Mouse (Mus musculus): ENCODE data around the gene Rhox3e. TPM values are rescaled to one million over a fixed set of nuclear protein-coding genes. Genes with fewer than 3 reads are reported as not detected.

Gene Rhox3e
- not detected in 2 replicates for polyA plus RNA-seq (2012; rRNA removed)

DNA sequence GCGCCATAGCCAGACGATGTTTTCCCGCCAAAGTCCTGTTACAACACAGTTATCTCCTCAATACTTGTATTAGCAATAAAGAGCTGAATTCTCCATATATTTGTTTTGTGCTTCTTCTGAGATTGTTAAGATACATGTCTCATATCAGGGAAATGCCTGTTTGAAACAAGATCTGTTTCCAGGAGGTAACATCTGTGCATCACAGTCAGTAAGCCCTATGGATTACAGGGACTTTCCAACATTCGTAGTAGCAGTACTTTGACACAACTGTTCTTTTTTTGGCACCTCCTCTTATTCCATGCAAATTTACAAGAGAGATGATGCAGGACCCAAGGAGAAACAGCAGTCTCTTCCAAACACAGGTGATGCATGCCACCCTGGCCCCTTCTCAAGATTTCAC lies at the start of gene Rhox3e:
Gene Rhox3e, plus strand, starts transcription at position 301 of the 400 bp plus-strand sequence.

GRCm38 (mm10) chrX:37514059-37514458 lies 27.8 kb upstream of the Rhox3e start, which contains the start of gene Rhox4d:
Gene Rhox4d (plus strand): TSS chrX:37514359.

GRCm38 (mm10) chrX:37530152-37530551 lies 11.7 kb upstream of the Rhox3e start, which contains the start of gene Rhox2e:
Gene Rhox2e (plus strand): TSS chrX:37530452.

DNA sequence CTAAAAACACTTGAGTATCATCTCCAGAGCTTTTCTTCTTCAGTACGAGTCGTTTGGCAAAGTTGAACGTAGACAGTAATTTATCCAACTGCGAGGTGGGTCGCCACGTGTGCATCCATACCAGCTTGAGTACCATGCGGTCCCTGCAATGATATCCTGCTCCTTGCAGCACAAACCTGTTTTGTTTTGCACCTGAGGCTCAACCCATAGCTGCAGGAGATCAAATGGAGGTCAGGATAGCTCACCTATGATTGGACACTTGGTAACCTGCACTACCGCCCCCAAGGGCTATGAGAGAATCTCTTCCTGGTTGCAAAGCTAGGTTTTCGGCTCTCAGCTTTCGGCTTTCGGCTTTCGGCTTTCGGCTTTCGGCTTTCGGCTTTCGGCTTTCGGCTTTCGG lies 15.3 kb downstream of the Rhox3e start, which contains the start of gene Rhox4e:
Gene Rhox4e, plus strand, starts transcription at position 301 of the 400 bp plus-strand sequence.

DNA sequence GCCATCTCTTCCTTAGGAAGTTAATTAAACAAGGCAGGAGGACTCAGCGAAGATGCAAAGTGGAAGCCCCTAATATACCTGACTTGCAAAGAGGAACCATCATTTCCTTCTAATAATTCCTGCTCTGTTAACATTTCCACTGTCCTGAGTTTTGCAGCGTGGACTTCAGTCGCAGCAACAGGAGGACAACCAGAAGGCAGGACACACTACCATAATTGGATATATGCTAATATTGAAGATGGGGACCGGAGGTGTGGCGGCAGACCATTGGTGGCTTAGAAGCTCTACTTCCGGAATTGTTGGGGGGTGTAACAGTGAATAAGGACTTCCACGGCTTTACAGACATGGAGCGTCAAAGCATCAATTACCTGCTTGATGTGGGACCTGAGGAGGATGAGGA lies 29.3 kb downstream of the Rhox3e start, which contains the start of gene Rhox2f:
Gene Rhox2f, plus strand, starts transcription at position 301 of the 400 bp plus-strand sequence.

DNA sequence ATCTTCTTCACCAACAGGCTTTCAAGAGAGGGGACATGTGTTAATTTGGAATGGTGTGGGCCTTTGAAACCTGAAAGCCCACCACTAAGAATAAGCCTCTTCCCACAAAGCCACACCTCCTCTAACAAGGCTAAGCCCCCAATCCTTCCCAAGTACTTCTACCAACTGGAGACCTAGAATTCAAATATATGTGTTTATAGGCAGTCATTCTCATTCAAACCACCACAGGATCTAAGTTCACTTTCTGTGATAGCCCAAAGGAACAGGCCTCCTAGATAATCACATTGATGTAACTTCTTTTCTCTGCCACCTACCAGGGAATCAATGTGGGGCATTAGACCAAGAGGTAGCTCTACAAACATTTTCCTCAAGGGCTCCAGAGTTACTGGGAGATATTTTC lies 38.9 kb downstream of the Rhox3e start, which contains the start of gene Rhox3f:
Gene Rhox3f, plus strand, starts transcription at position 301 of the 400 bp plus-strand sequence.

Other genes starting within 250 kb of the Rhox3e start
- gene Rhox3a2, start 162.0 kb upstream of the Rhox3e start, polyA plus RNA-seq (2012; rRNA removed): not detected in 2 replicates
- 0.35 and 1.6 TPM in 2 replicates for gene Rhox4a2, start 151.2 kb upstream of the Rhox3e start, polyA plus RNA-seq (2012; rRNA removed)
- gene Rhox2b, start 130.0 kb upstream of the Rhox3e start, polyA plus RNA-seq (2012; rRNA removed): 0.21 and 0.82 TPM in 2 replicates
- 0.19 and 0.49 TPM in 2 replicates for gene Rhox4b, start 109.5 kb upstream of the Rhox3e start, polyA plus RNA-seq (2012; rRNA removed)
- 0.66 and 1.4 TPM in 2 replicates for gene Rhox2c, start 88.3 kb upstream of the Rhox3e start, polyA plus RNA-seq (2012; rRNA removed)
- 0.48 TPM in 1 of 2 replicates, not detected in the other for gene Rhox3c, start 83.4 kb upstream of the Rhox3e start, polyA plus RNA-seq (2012; rRNA removed)
- not detected in 2 replicates for gene Rhox4c, start 61.7 kb upstream of the Rhox3e start, polyA plus RNA-seq (2012; rRNA removed)
- 0.20 TPM in 1 of 2 replicates, not detected in the other for gene Rhox2d, start 48.6 kb upstream of the Rhox3e start, polyA plus RNA-seq (2012; rRNA removed)
- 0.12 and 0.13 TPM in 2 replicates for gene Rhox4d, start 27.7 kb upstream of the Rhox3e start, polyA plus RNA-seq (2012; rRNA removed)
- gene Rhox2e, start 11.6 kb upstream of the Rhox3e start, polyA plus RNA-seq (2012; rRNA removed): 0.16 TPM in 1 of 2 replicates, not detected in the other
- not detected in 2 replicates for gene Rhox4e, start 15.4 kb downstream of the Rhox3e start, polyA plus RNA-seq (2012; rRNA removed)
- 0.15 and 0.30 TPM in 2 replicates for gene Rhox2f, start 29.4 kb downstream of the Rhox3e start, polyA plus RNA-seq (2012; rRNA removed)
- not detected in 2 replicates for gene Rhox3f, start 39.0 kb downstream of the Rhox3e start, polyA plus RNA-seq (2012; rRNA removed)
- not detected in 2 replicates for gene Rhox4f, start 65.7 kb downstream of the Rhox3e start, polyA plus RNA-seq (2012; rRNA removed)
- not detected in 2 replicates for gene Rhox3g, start 86.6 kb downstream of the Rhox3e start, polyA plus RNA-seq (2012; rRNA removed)
- gene Rhox2g, start 101.5 kb downstream of the Rhox3e start, polyA plus RNA-seq (2012; rRNA removed): not detected in 2 replicates
- gene Rhox4g, start 109.3 kb downstream of the Rhox3e start, polyA plus RNA-seq (2012; rRNA removed): 0.08 TPM in 1 of 2 replicates, not detected in the other
- gene Rhox3h, start 126.7 kb downstream of the Rhox3e start, polyA plus RNA-seq (2012; rRNA removed): not detected in 2 replicates
- gene Rhox2h, start 131.3 kb downstream of the Rhox3e start, polyA plus RNA-seq (2012; rRNA removed): not detected in 2 replicates